Mouse (Mus musculus): ENCODE data around the gene Iqsec2. TPM values are rescaled to one million over a fixed set of nuclear protein-coding genes. Genes with fewer than 3 reads are reported as not detected.

Iqsec2 gene
- 4.8 and 6.3 TPM in 2 replicates for polyA plus RNA-seq (2015; fragmentation: Nextera tagmentation; extraction: Ambion mirVana)

- peak within 1 kb of the TSS; percentile 62 for H3K27ac ChIP-seq
- peak within 1 kb of the TSS; percentile 65 for H3K4me3 ChIP-seq
- H3K27me3 ChIP-seq (replicated peaks) = peaks cover 52% of the 10 kb centered on the region
- H3K4me2 ChIP-seq = peak within 1 kb of the TSS; percentile 76
- peaks cover 14% of the 10 kb centered on the region for H3K4me1 ChIP-seq
- WGBS = 11% methylated on average over 36 of the region's 78 CpGs
- ATAC-seq (replicated peaks) = peak; percentile 74
- no peaks in the 10 kb centered on the region for H3K9me3 ChIP-seq
- peak within 1 kb of the TSS; percentile 58 for H3K9ac ChIP-seq
- H3K36me3 ChIP-seq (replicated peaks) = no peaks in the 10 kb centered on the region
Measured at GRCm38 (mm10) chrX:152143941-152144741, at the start of gene Iqsec2. Gene Iqsec2 (plus strand): TSS chrX:152144268.

- H3K27ac ChIP-seq = no peak overlapping the region
- 29% methylated on average over 1 of the region's 1 CpGs for WGBS
- no peaks in the 10 kb centered on the region for H3K9me3 ChIP-seq
- H3K4me3 ChIP-seq = no peak overlapping the region
- no peak for ATAC-seq (replicated peaks)
- H3K9ac ChIP-seq = no peak overlapping the region
- H3K4me2 ChIP-seq = no peak overlapping the region
- H3K36me3 ChIP-seq (replicated peaks) = no peaks in the 10 kb centered on the region
- H3K27me3 ChIP-seq (replicated peaks) = peaks cover 33% of the 10 kb centered on the region
- H3K4me1 ChIP-seq = no peaks in the 10 kb centered on the region
Measured at GRCm38 (mm10) chrX:152097572-152097971, 46.5 kb upstream of the Iqsec2 start.

- H3K4me2 ChIP-seq = no peak overlapping the region
- WGBS = 76% methylated on average over 1 of the region's 1 CpGs
- H3K36me3 ChIP-seq (replicated peaks) = no peaks in the 10 kb centered on the region
- no peaks in the 10 kb centered on the region for H3K9me3 ChIP-seq
- no peak for ATAC-seq (replicated peaks)
- H3K4me3 ChIP-seq = no peak overlapping the region
- peaks cover 50% of the 10 kb centered on the region for H3K27me3 ChIP-seq (replicated peaks)
- no peak overlapping the region for H3K9ac ChIP-seq
- no peaks in the 10 kb centered on the region for H3K4me1 ChIP-seq
- H3K27ac ChIP-seq = no peak overlapping the region
Measured at GRCm38 (mm10) chrX:152121687-152122086, 22.4 kb upstream of the Iqsec2 start.

- ATAC-seq (replicated peaks) = no peak
- H3K9ac ChIP-seq = no peak overlapping the region
- H3K4me3 ChIP-seq = no peak overlapping the region
- H3K27me3 ChIP-seq (replicated peaks) = peaks cover 35% of the 10 kb centered on the region
- 67% methylated on average over 3 of the region's 3 CpGs for WGBS
- no peaks in the 10 kb centered on the region for H3K4me1 ChIP-seq
- no peak overlapping the region for H3K4me2 ChIP-seq
- no peaks in the 10 kb centered on the region for H3K9me3 ChIP-seq
- H3K36me3 ChIP-seq (replicated peaks) = no peaks in the 10 kb centered on the region
- H3K27ac ChIP-seq = no peak overlapping the region
Measured at GRCm38 (mm10) chrX:152130777-152131176, 13.3 kb upstream of the Iqsec2 start.

- H3K36me3 ChIP-seq (replicated peaks) = no peaks in the 10 kb centered on the region
- no peak overlapping the region for H3K27ac ChIP-seq
- H3K9ac ChIP-seq = no peak overlapping the region
- H3K27me3 ChIP-seq (replicated peaks) = peaks cover 33% of the 10 kb centered on the region
- no peak overlapping the region for H3K4me3 ChIP-seq
- no peak overlapping the region for H3K4me2 ChIP-seq
- 89% methylated on average over 2 of the region's 2 CpGs for WGBS
- ATAC-seq (replicated peaks) = no peak
- no peaks in the 10 kb centered on the region for H3K9me3 ChIP-seq
- no peaks in the 10 kb centered on the region for H3K4me1 ChIP-seq
Measured at GRCm38 (mm10) chrX:152132029-152132428, 12.0 kb upstream of the Iqsec2 start.

DNA sequence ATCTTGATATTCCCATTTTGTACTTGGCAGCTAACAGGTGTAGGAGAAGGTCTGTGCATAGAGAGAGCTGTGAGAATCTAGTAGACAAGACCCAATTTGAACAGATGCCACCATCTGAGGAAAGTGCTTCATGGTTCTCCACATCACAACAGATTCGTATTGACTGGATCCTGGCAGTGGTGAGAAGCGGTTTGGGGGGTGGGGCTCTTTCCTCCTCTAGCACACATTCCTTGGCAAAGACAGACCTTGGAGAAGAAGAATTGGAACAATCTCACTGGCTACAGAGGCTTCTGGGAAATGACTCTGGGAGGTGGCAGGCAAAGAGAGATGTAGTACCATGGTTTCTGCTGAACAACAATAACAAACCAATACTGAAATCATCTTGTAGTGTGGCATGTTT lies 8.9 kb upstream of the Iqsec2 start:
- Histone ChIP-seq H3K36me3 (replicated peaks) (no peaks in the 10 kb centered on the region), H3K9me3 (no peaks in the 10 kb centered on the region), H3K4me2 (no peak overlapping the region), H3K27ac (no peak overlapping the region), H3K4me1 (no peaks in the 10 kb centered on the region), H3K27me3 (replicated peaks) (peaks cover 35% of the 10 kb centered on the region), H3K9ac (no peak overlapping the region), H3K4me3 (no peak overlapping the region)
- 59% methylated on average over 2 of the region's 2 CpGs for WGBS
- no peak for ATAC-seq (replicated peaks)

DNA sequence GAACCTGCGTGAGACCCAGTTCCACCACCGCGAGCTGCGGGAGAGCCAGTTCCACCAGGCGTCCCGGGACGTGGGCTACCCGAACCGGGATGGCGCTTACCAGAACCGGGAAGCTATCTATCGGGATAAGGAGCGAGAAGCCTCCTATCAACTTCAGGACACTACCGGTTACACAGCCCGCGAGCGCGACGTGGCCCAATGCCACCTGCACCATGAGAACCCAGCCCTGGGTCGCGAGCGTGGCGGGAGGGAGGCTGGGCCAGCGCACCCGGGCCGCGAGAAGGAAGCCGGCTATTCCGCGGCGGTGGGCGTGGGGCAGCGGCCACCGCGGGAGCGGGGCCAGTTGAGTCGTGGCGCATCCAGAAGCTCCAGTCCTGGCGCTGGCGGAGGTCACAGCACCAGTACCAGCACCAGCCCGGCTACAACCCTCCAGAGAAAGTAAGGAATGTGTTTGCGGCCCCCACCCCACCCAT lies 710 bp downstream of the Iqsec2 start:
- Histone ChIP-seq H3K4me2 (peak overlapping the region; percentile 76), H3K9ac (peak overlapping the region; percentile 58), H3K4me1 (peaks cover 14% of the 10 kb centered on the region), H3K27me3 (replicated peaks) (peaks cover 49% of the 10 kb centered on the region), H3K27ac (no peak overlapping the region), H3K9me3 (no peaks in the 10 kb centered on the region), H3K36me3 (replicated peaks) (no peaks in the 10 kb centered on the region), H3K4me3 (peak overlapping the region; percentile 65)
- 22% methylated on average over 38 of the region's 42 CpGs for WGBS
- ATAC-seq (replicated peaks) = peak; percentile 51

GRCm38 (mm10) chrX:152146150-152146549 lies 2.1 kb downstream of the Iqsec2 start:
- 25% methylated on average over 1 of the region's 1 CpGs for WGBS
- H3K36me3 ChIP-seq (replicated peaks) = no peaks in the 10 kb centered on the region
- H3K4me3 ChIP-seq = peak overlapping the region; percentile 65
- no peak overlapping the region for H3K27ac ChIP-seq
- peak overlapping the region; percentile 76 for H3K4me2 ChIP-seq
- no peak overlapping the region for H3K9ac ChIP-seq
- peaks cover 14% of the 10 kb centered on the region for H3K4me1 ChIP-seq
- ATAC-seq (replicated peaks) = no peak
- H3K9me3 ChIP-seq = no peaks in the 10 kb centered on the region
- H3K27me3 ChIP-seq (replicated peaks) = peaks cover 49% of the 10 kb centered on the region

DNA sequence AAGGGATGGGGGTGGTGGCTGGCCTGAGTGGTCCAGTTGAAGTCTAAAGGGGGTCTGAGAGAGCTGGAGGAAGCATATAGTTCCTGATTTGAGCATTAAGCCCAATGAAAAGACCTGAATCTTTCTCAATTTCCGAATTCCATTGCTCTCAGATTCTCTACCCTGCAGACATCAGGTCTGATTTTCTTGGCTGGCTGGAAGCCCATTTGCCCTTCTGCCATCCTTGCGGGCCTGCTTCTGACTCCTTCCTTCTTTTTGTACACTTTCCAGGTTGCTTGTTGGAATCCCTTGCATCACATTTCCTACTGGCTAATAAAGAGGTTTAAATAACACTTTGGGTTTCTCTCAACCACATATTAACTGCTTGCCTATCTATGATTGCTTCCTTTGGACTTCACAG lies 2.6 kb downstream of the Iqsec2 start:
- no peak overlapping the region for H3K4me3 ChIP-seq
- WGBS = 75% methylated on average over 2 of the region's 2 CpGs
- no peak for ATAC-seq (replicated peaks)
- H3K9me3 ChIP-seq = no peaks in the 10 kb centered on the region
- no peak overlapping the region for H3K9ac ChIP-seq
- H3K4me2 ChIP-seq = peak overlapping the region; percentile 76
- H3K4me1 ChIP-seq = peaks cover 14% of the 10 kb centered on the region
- H3K36me3 ChIP-seq (replicated peaks) = no peaks in the 10 kb centered on the region
- H3K27me3 ChIP-seq (replicated peaks) = peaks cover 50% of the 10 kb centered on the region
- no peak overlapping the region for H3K27ac ChIP-seq

DNA sequence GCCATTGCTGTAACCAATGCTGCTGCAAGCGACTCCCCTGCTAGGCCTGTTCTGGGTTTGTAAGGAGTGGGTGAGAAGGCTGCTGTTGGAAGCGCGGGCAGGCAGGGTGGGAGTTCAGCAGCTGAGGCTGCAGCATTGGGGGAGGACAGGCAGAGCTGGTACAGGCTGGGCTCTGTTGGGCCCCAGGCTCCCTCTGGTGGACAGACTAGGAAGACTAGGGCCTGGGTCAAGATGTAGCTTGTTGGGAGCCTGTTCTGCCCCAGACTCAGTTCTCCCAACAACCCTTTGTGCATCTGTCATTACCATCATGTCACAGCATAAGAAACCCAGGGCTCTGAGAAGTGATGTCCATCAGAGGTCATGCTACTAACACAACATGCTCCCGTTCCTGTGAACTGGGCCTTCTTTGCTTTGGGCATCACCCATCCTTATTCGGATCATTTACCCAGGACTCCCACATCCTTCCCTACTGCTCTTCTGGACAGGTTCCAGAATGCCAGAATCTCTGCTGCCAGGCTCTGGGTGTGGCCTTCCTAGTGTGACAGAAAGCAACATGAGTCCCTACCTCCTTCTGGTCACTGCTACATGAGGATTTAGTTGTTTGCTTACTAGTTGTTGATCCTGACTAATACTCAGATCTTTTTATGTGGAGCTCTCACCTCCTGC lies 3.5 kb downstream of the Iqsec2 start:
- Histone ChIP-seq H3K4me1 (peaks cover 14% of the 10 kb centered on the region), H3K27me3 (replicated peaks) (peaks cover 53% of the 10 kb centered on the region), H3K27ac (no peak overlapping the region), H3K36me3 (replicated peaks) (no peaks in the 10 kb centered on the region), H3K9me3 (no peaks in the 10 kb centered on the region), H3K4me3 (no peak overlapping the region), H3K4me2 (peak overlapping the region; percentile 10), H3K9ac (no peak overlapping the region)
- ATAC-seq (replicated peaks) = peak; percentile 77
- 42% methylated on average over 5 of the region's 5 CpGs for WGBS

GRCm38 (mm10) chrX:152148706-152149105 lies 4.6 kb downstream of the Iqsec2 start:
- no peak for ATAC-seq (replicated peaks)
- Histone ChIP-seq H3K27ac (no peak overlapping the region), H3K36me3 (replicated peaks) (no peaks in the 10 kb centered on the region), H3K9ac (no peak overlapping the region), H3K4me2 (no peak overlapping the region), H3K4me3 (no peak overlapping the region), H3K9me3 (no peaks in the 10 kb centered on the region), H3K27me3 (replicated peaks) (peaks cover 53% of the 10 kb centered on the region), H3K4me1 (peaks cover 14% of the 10 kb centered on the region)
- WGBS = 75% methylated on average over 5 of the region's 5 CpGs

DNA sequence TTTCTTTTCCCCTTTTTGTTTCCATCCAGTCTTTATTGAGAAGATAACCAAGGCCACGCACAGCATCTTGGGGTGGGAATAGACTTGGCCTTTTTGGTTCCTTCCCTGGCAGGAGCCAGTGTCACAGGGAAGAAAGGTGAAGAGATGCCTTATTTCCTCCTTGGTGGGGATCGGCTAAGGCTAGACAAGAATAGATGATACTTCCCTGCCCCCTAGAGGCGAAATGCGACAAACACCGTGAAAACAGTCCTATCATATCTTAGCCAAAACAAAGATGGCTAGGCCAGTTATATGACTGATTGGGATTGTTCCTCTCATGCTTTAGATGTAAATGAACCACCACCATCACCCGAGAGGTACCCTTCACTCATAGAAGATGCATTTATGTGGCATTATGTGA lies 7.6 kb downstream of the Iqsec2 start:
- 14% methylated on average over 6 of the region's 6 CpGs for WGBS
- Histone ChIP-seq H3K9me3 (no peaks in the 10 kb centered on the region), H3K4me3 (no peak overlapping the region), H3K27ac (no peak overlapping the region), H3K27me3 (replicated peaks) (peaks cover 32% of the 10 kb centered on the region), H3K4me1 (peaks cover 3% of the 10 kb centered on the region; the same call in 1 of the 2 replicates), H3K4me2 (no peak overlapping the region), H3K9ac (no peak overlapping the region), H3K36me3 (replicated peaks) (no peaks in the 10 kb centered on the region)
- ATAC-seq (replicated peaks) = peak; percentile 70

Measured in midbrain, embryonic 15.5 days (tissue).